Mouse (Mus musculus): ENCODE data around the gene Osbpl6.

- TF ChIP-seq CTCF (IDR thresholded peaks at IDR 0.05; ENCODE audit: low read depth, low read length) (no peak), POLR2AphosphoS5 (IDR thresholded peaks at IDR 0.05; ENCODE audit: insufficient replicate concordance, low read depth, low read length) (no peak)
These were observed 90.4 kb downstream of the Osbpl6 start for GRCm38 (mm10) chr2:76496749-76497140.
